Mouse (Mus musculus) left cerebral cortex, postnatal 4 days (tissue): ENCODE measurements around the gene Rpl3. TPM values are rescaled to one million over a fixed set of nuclear protein-coding genes. Genes with fewer than 3 reads are reported as not detected.

ENCODE experiments used
- DNase-seq: peaks from one replicate; pipeline ENCODE4 v3.0.0-alpha.2; 2022
- intact Hi-C: fragments of 180-260 bp; cut with DNase I; formaldehyde crosslinking; loops from one replicate; pipeline ENCODE4 v1.15.1; 2025
- microRNA-seq: library from miRNA; unstranded; fragments of <30 nt; microRNA quantifications from one replicate; pipeline ENCODE4 v1.2.0, GENCODE M21; 2022
- total RNA-seq, 2 experiments: library from RNA; stranded (reverse); gene quantifications; 2 replicates each; pipeline ENCODE4 v1.2.3; 2021

Rpl3 gene
- total RNA-seq, 2 experiments from 2014 or later = 535 to 552 TPM

- intact Hi-C loops = no loop called here
Observed at GRCm38 (mm10) chr15:80045749-80046148, 45.9 kb downstream of the Rpl3 start.

GRCm38 (mm10) chr15:80044249-80044648 lies 47.4 kb downstream of the Rpl3 start:
- DNase-seq = no peak
- intact Hi-C loops = no loop called here

More at GRCm38 (mm10) chr15:80045749-80046148, 45.9 kb downstream of the Rpl3 start:
- no peak for DNase-seq

DNA sequence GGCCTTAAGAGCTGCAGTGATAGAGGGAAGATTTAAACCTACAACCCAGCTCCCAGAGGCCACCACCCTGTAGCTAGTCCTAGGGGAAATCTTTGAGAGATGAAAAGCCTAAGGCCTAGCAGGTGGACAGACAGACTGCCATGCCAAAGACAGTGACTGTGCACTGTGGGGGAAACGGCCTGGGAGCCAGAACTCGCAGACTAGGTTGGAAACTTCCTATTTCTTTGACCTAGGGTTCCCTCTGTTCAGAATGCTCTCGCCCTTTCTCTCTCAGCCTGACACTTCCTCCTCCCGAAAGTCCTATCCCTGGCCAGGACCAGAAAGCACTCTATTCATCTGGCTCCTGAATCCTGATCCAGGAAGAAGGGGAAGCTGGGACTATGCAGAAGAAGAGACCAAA lies 49.5 kb downstream of the Rpl3 start:
- intact Hi-C loops = no loop called here
- DNase-seq = no peak

GRCm38 (mm10) chr15:80038110-80038391 lies 53.6 kb downstream of the Rpl3 start:
- intact Hi-C loops = no loop called here
- DNase-seq = no peak

- no peak for DNase-seq
- intact Hi-C loops = no loop called here
Observed at GRCm38 (mm10) chr15:80037255-80038109, 54.2 kb downstream of the Rpl3 start.

DNA sequence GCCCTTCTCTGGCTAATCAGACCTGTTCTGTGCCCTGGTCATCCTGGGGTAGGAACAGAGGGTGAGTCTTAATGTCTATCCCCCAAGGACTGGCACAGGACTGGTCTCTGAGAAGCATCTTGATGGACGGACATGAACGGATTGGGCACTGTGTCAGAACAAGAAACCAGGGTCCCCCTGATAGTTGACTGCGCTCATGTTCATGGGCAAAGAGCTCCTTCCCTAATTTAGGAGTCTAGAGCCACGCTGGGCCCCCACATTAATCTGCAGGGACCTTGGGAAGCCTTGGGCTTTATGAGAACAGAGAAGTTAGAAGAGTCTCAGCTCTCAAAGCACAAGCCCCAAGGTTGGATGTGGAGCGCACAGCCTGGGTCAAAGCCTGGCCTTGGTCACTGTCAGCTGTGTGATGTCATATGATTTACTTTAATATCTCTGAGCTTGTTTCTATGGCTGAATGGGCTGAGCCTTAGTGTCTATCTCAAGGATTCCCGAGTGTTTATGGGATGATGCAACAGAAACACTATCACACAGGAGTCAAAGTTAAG lies 56.3 kb downstream of the Rpl3 start:
- no peak for DNase-seq
- intact Hi-C loops = no loop called here

GRCm38 (mm10) chr15:80034913-80035312 lies 56.8 kb downstream of the Rpl3 start:
- DNase-seq = no peak
- intact Hi-C loops = no loop called here

DNA sequence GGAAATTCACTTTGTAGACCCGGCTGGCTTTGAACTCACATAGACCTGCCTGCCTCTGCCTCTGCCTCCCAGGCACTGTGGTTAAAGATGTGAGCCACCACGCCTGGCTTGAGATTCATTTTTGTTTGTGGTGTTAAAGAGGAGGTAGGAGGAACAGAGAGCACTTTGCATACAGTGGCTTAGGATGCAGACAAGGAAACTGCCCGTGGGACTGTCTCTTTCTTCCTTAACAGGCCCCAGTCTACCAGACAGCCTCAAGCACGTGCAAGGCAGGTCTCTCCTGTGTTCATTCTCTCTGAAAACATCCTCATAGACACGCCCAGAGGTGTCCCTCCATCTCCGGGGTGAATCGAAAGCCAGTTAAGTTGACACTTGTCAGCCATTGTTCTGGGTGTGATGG lies 57.3 kb downstream of the Rpl3 start:
- no peak for DNase-seq
- intact Hi-C loops = no loop called here

GRCm38 (mm10) chr15:80031133-80031532 lies 60.5 kb downstream of the Rpl3 start:
- intact Hi-C loops = no loop called here
- DNase-seq = no peak

DNA sequence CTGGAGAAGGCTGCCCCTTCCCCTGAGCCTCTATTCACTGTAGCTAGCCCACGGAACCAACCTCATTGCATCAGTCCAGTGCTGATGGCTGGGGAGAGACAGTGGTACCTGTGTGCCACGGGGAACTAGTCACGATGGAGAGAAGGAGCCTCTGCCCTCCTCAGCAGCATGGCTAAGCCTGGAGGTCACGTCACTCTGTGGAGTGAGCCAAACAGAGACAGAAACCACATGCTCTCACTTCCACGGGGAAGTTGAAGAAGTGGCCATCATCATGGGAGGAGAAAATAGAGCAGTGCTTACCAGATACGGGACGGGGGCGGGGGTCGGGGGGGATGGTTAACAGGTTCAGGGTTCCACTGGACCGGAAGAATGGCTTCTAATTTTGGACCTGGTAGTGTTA lies 61.3 kb downstream of the Rpl3 start:
- intact Hi-C loops = no loop called here
- no peak for DNase-seq

- intact Hi-C loops = no loop called here
- DNase-seq = no peak
Observed at GRCm38 (mm10) chr15:80028862-80029261, 62.8 kb downstream of the Rpl3 start.

Small RNA genes within 50 kb of the gene (microRNA-seq; reads per million reads assigned to microRNA genes)
- gene Snord43 = 58.1 reads per million, percentile 46 among the genes with 10 or more reads in this experiment

Other genes starting within 250 kb of the Rpl3 start
- gene Apobec3, start 200.2 kb downstream of the Rpl3 start, total RNA-seq = 1 to 10 TPM; 4.7 to 6.0 TPM
- gene Cbx7, start 120.7 kb downstream of the Rpl3 start, total RNA-seq = 1 to 10 TPM; 5.6 to 6.8 TPM
- gene Pdgfb, start 76.9 kb downstream of the Rpl3 start, total RNA-seq = 10 to 100 TPM; 19.2 to 26.6 TPM
- 100 to 1,000 TPM; 175 to 191 TPM for gene Syngr1, start 534 bp downstream of the Rpl3 start, total RNA-seq
- 10 to 100 TPM; 27.7 to 36.2 TPM for gene Tab1, start 41.3 kb upstream of the Rpl3 start, total RNA-seq
- 10 to 100 TPM; 80.4 to 83.1 TPM for gene Mgat3, start 81.9 kb upstream of the Rpl3 start, total RNA-seq
- gene Mief1, start 142.2 kb upstream of the Rpl3 start, total RNA-seq = 10 to 100 TPM; 29.3 to 30.6 TPM
- gene AC140267.1, start 144.0 kb upstream of the Rpl3 start, total RNA-seq = 10 to 100 TPM; 21.1 to 22.2 TPM
- gene Atf4, start 163.3 kb upstream of the Rpl3 start, total RNA-seq = 100 to 1,000 TPM; 116 to 119 TPM
- gene Rps19bp1, start 172.4 kb upstream of the Rpl3 start, total RNA-seq = 10 to 100 TPM; 45.1 to 50.3 TPM
- gene Cacna1i, start 195.4 kb upstream of the Rpl3 start, total RNA-seq = 10 to 100 TPM; 43.3 to 44.4 TPM